Mouse (Mus musculus) testis, adult 2 months (tissue): ENCODE data around the gene Gpatch4. TPM values are rescaled to one million over a fixed set of nuclear protein-coding genes. Genes with fewer than 3 reads are reported as not detected.

Experiments used
- H3K27ac ChIP-seq: fragments of 200-500 bp; 2 replicates; pipeline ENCODE4 v1.5.1; 2012; ENCODE audit warnings: low read depth, low read length; ENCODE audit not compliant: control insufficient read depth, insufficient read depth
- H3K27me3 ChIP-seq: fragments of 200-500 bp; 2 replicates; pipeline ENCODE4 v1.6.1; 2012; ENCODE audit warnings: mild to moderate bottlenecking, low read length, moderate library complexity; ENCODE audit not compliant: control insufficient read depth, insufficient read depth
- H3K36me3 ChIP-seq: fragments of 200-500 bp; 2 replicates; pipeline ENCODE4 v1.6.1; 2012; ENCODE audit warnings: mild to moderate bottlenecking, low read length; ENCODE audit not compliant: control insufficient read depth, insufficient read depth
- H3K4me1 ChIP-seq: fragments of 200-500 bp; 2 replicates; pipeline ENCODE4 v1.6.1; 2012; ENCODE audit warnings: low read length; ENCODE audit not compliant: control insufficient read depth, insufficient read depth
- H3K4me3 ChIP-seq: fragments of 200-500 bp; 2 replicates; pipeline ENCODE4 v1.5.1; 2012; ENCODE audit warnings: low read depth, mild to moderate bottlenecking, low read length, moderate library complexity, mixed read lengths; ENCODE audit not compliant: control insufficient read depth
- CTCF ChIP-seq: fragments of 200-500 bp; IDR thresholded peaks from 2 replicates; pipeline ENCODE4 v1.5.1; 2012; ENCODE audit warnings: low read depth, mild to moderate bottlenecking, inconsistent platforms, low read length, moderate library complexity; ENCODE audit not compliant: control insufficient read depth, insufficient read depth, insufficient replicate concordance
- POLR2A ChIP-seq: fragments of 200-500 bp; IDR thresholded peaks from 2 replicates; pipeline ENCODE4 v1.6.1; 2012; ENCODE audit warnings: low read depth, mild to moderate bottlenecking, inconsistent platforms, low read length, moderate library complexity; ENCODE audit not compliant: control insufficient read depth
- polyA plus RNA-seq: library from polyadenylated mRNA; depleted of rRNA; stranded (reverse); fragments of >200 nt; gene quantifications from 2 replicates; pipeline ENCODE4 v1.2.3, GENCODE M21; 2012; rRNA removed

Gene Gpatch4
- polyA plus RNA-seq, result 6.7 and 6.9 TPM in 2 replicates

DNA sequence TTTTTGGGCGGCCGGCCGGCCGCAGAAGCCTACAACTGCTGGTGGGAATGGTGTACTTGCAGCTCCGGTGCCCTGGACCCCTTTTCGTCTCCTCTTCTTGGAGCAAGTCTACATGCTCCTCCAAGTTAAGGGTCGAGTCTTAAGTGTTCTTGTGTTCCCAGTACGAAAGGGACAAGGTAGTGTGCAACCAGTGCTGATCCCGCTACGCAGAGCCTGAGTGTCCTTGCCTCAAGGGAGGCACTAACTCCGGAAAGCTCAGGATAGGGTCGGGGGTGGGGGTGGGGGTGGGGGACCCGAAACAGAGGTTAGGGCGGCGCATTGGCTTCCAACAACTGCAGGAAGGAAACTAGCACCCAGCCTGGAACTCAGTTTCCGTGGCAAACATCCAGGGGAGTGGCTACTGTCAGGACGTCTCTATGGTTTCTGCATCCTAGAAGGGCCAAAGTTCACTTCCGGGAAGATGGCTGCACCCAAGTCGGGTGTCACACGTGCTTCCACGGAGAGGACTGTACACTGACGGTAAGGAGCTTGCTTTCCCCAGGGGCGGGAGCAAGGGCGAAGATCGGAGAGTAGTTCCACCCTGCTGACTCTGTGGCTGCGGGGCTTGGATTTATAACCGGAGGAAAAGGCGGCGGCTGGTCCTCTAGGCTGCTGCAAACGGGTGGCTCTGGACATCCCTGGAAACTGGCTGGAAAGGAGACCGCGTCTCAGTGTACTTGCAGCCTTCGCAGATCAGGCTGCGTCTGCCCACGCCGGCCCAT lies at the start of gene Gpatch4:
Gpatch4 (plus strand) TSS at position 448 of the 761 bp plus-strand sequence.
- TF ChIP-seq CTCF, result no peak
- peak; percentile 69 for TF ChIP-seq POLR2A
- H3K4me1 ChIP-seq, result peaks cover 3% of the 10 kb centered on the region
- peak within 1 kb of the TSS; percentile 97 for H3K4me3 ChIP-seq
- no peaks in the 10 kb centered on the region for H3K36me3 ChIP-seq
- no peaks in the 10 kb centered on the region for H3K27me3 ChIP-seq
- H3K27ac ChIP-seq, result peak within 1 kb of the TSS; percentile 47; the same call in 1 of the 2 replicates

GRCm38 (mm10) chr3:87993436-87993835 lies 49.5 kb upstream of the Gpatch4 start:
- no peak overlapping the region for H3K27ac ChIP-seq
- TF ChIP-seq CTCF (no peak), POLR2A (no peak)
- H3K4me3 ChIP-seq, result no peak overlapping the region
- no peaks in the 10 kb centered on the region for H3K27me3 ChIP-seq
- H3K36me3 ChIP-seq, result no peaks in the 10 kb centered on the region
- H3K4me1 ChIP-seq, result peaks cover 10% of the 10 kb centered on the region

GRCm38 (mm10) chr3:87995331-87995730 lies 47.6 kb upstream of the Gpatch4 start:
- H3K27me3 ChIP-seq, result peaks cover 3% of the 10 kb centered on the region; the same call in 1 of the 2 replicates
- TF ChIP-seq CTCF, result no peak
- no peak for TF ChIP-seq POLR2A
- H3K36me3 ChIP-seq, result no peaks in the 10 kb centered on the region
- no peak overlapping the region for H3K4me3 ChIP-seq
- H3K4me1 ChIP-seq, result peaks cover 19% of the 10 kb centered on the region
- no peak overlapping the region for H3K27ac ChIP-seq

GRCm38 (mm10) chr3:87996401-87996800 lies 46.5 kb upstream of the Gpatch4 start:
- Histone ChIP-seq H3K27me3 (peaks cover 4% of the 10 kb centered on the region; the same call in 1 of the 2 replicates), H3K36me3 (no peaks in the 10 kb centered on the region), H3K4me1 (peaks cover 24% of the 10 kb centered on the region), H3K4me3 (no peak overlapping the region), H3K27ac (no peak overlapping the region)
- no peak for TF ChIP-seq POLR2A
- no peak for TF ChIP-seq CTCF

DNA sequence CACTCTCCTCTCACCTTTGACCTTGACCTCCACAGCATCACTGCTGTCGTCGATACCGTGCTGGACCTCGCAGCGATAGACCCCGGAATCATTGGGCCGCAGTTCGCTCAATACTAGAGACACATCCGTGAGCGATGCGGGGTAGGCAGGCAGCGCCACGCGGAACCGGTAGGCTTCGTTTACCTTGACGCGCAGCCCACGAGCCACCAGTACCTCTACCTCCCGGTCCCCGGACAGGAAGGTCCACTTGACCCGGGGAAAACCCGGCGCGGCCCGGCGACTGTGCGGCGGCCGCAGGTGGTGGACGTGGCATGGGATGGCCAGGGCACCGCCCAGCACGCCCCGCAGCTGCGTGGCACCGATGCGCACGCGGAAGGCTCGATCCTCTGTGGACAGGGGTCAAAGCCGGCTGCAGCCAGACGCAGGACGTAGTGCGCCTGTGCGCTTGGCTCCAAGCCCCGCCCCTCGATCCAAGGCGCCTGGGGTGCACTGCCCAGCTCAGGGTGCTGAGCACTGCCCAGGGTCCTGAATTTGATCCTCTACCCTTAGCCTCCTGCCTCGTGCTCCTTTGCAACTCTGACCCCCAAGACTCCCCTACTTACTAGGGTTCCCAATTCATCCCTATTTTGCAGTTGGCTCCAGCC lies 45.8 kb upstream of the Gpatch4 start:
- Histone ChIP-seq H3K27ac (no peak overlapping the region), H3K4me1 (peaks cover 24% of the 10 kb centered on the region)
- TF ChIP-seq CTCF (no peak), POLR2A (no peak)

GRCm38 (mm10) chr3:87998747-87999146 lies 44.2 kb upstream of the Gpatch4 start:
- no peaks in the 10 kb centered on the region for H3K36me3 ChIP-seq
- H3K4me3 ChIP-seq, result no peak overlapping the region
- no peak overlapping the region for H3K27ac ChIP-seq
- TF ChIP-seq POLR2A (no peak), CTCF (no peak)
- peaks cover 24% of the 10 kb centered on the region for H3K4me1 ChIP-seq
- H3K27me3 ChIP-seq, result peaks cover 4% of the 10 kb centered on the region; the same call in 1 of the 2 replicates

More for the DNA sequence above, 45.8 kb upstream of the Gpatch4 start:
- Histone ChIP-seq H3K36me3 (no peaks in the 10 kb centered on the region), H3K27me3 (peaks cover 4% of the 10 kb centered on the region; the same call in 1 of the 2 replicates), H3K4me3 (peak overlapping the region; percentile 14; the same call in 1 of the 2 replicates)

DNA sequence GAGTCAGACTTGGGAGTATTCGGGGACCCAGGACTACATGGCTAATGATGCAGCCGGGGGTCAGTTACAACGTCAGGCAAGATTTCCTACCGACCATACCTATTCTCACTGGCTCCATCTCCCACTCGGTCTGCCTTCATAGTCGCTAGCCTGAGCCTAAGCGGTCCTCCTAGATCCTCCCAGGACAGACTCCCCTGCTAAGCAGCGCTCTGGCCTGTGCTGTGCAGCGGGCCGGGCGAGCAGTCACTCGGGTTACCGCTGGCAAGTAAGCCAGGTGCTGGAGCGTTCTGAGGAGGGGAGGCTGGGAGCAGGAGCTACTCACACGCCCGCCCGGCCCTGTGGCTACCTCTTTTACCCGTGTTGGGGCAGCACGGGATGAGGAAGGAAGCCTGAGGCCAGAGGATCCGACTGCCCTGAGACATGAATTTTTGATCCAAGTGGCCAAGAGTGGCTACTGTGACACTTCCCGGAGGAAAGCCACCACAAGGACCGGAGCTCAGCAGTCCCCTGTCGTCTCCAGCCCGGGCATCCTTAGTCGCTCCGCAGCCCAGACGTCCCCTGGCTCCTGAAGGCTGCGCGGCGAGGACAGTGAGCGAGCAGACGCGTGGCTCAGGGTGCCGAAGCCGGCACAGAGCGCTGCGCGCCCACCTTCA lies 43.5 kb upstream of the Gpatch4 start:
- H3K27me3 ChIP-seq, result peaks cover 4% of the 10 kb centered on the region; the same call in 1 of the 2 replicates

More for the DNA sequence above, 43.5 kb upstream of the Gpatch4 start:
- Histone ChIP-seq H3K27ac (no peak overlapping the region), H3K36me3 (no peaks in the 10 kb centered on the region), H3K4me1 (peaks cover 24% of the 10 kb centered on the region), H3K4me3 (peak overlapping the region; percentile 51)
- TF ChIP-seq CTCF (no peak), POLR2A (no peak)
